Mouse (Mus musculus) limb, embryonic 14.5 days (tissue): ENCODE results near the gene 2200002J24Rik. TPM values are rescaled to one million over a fixed set of nuclear protein-coding genes. Genes with fewer than 3 reads are reported as not detected.

Source experiments
- ATAC-seq: fragments of 200-750 bp; cut with Nextera tagmentation; 2 replicates; pipeline ENCODE4 v1.8.0; 2017; ENCODE audit warnings: low read depth, moderate number of reproducible peaks, moderate TSS enrichment; ENCODE audit not compliant: low FRiP score
- DNase-seq: peaks from one replicate; pipeline ENCODE4 v3.0.0-alpha.2; 2015; ENCODE audit warnings: low spot score
- H3K27ac ChIP-seq: fragments of 300-500 bp; sonication (generic); replicated peaks from 2 replicates; pipeline ENCODE4 v1.5.1; 2014; ENCODE audit warnings: low read depth, mild to moderate bottlenecking, low read length, moderate library complexity, mixed read lengths
- H3K27me3 ChIP-seq: fragments of 300-500 bp; sonication (generic); 2 replicates; pipeline ENCODE4 v1.6.1; 2014; ENCODE audit warnings: low read length, mixed read lengths; ENCODE audit not compliant: control insufficient read depth, insufficient read depth
- H3K36me3 ChIP-seq: fragments of 300-500 bp; sonication (generic); 2 replicates; pipeline ENCODE4 v1.6.1; 2014; ENCODE audit warnings: mild to moderate bottlenecking, low read length, moderate library complexity, mixed read lengths; ENCODE audit not compliant: control insufficient read depth, insufficient read depth
- H3K4me1 ChIP-seq: fragments of 300-500 bp; sonication (generic); 2 replicates; pipeline ENCODE4 v1.6.1; 2014; ENCODE audit warnings: antibody characterized with exemption, low read length, mixed read lengths; ENCODE audit not compliant: control insufficient read depth, insufficient read depth
- H3K4me2 ChIP-seq: fragments of 300-500 bp; sonication (generic); replicated peaks from 2 replicates; pipeline ENCODE4 v1.6.1; 2014; ENCODE audit warnings: low read depth, mild to moderate bottlenecking, low read length, moderate library complexity; ENCODE audit not compliant: severe bottlenecking
- H3K4me3 ChIP-seq: fragments of 300-500 bp; sonication (generic); replicated peaks from 2 replicates; pipeline ENCODE4 v1.5.1; 2014; ENCODE audit warnings: low read length
- H3K9ac ChIP-seq: fragments of 300-500 bp; sonication (generic); 2 replicates; pipeline ENCODE4 v1.6.1; 2014; ENCODE audit warnings: mild to moderate bottlenecking, low read depth, low read length, moderate library complexity; ENCODE audit not compliant: severe bottlenecking
- H3K9me3 ChIP-seq: fragments of 300-500 bp; sonication (generic); 2 replicates; pipeline ENCODE4 v1.6.1; 2016; ENCODE audit warnings: low read length; ENCODE audit not compliant: control insufficient read depth
- POLR2A ChIP-seq: fragments of 200-500 bp; IDR thresholded peaks from 2 replicates; pipeline ENCODE4 v1.8.0; 2012; ENCODE audit warnings: inconsistent platforms, mild to moderate bottlenecking, moderate library complexity, borderline replicate concordance; ENCODE audit not compliant: insufficient read depth, insufficient read length; ENCODE audit errors: extremely low read depth
- WGBS: fragments of 180-500 bp; shearing (Covaris S2); extraction: QIAGEN DNeasy Blood & Tissue Kit; methylation state at CpG from one replicate; pipeline ENCODE4 v1.1.7; 2014; 5-methylcytosine and 5-hydroxymethylcytosine counted together
- polyA plus RNA-seq, 2 experiments: library from polyadenylated mRNA; depleted of rRNA in 1 of 2; stranded (reverse) in 1 of 2; unstranded in 1 of 2; fragments of >200 nt; fragmentation: Nextera tagmentation in 1 of 2; extraction: Ambion mirVana in 1 of 2; gene quantifications; 2 replicates each; pipeline versions ENCODE4 v1.2.1 to v1.2.3; 2012 to 2014

Gene 2200002J24Rik
- polyA plus RNA-seq, 2 experiments = 0.44 TPM; not detected in 1

- no peaks in the 10 kb centered on the region for H3K36me3 ChIP-seq
- no peak overlapping the region for H3K9ac ChIP-seq
- H3K4me1 ChIP-seq = peaks cover 7% of the 10 kb centered on the region; the same call in 1 of the 2 replicates
- ATAC-seq (no peak), DNase-seq (no peak)
- H3K9me3 ChIP-seq = no peaks in the 10 kb centered on the region
- H3K4me2 ChIP-seq = no peak overlapping the region
- 91% methylated on average over 5 of the region's 5 CpGs for WGBS
- H3K4me3 ChIP-seq = no peak overlapping the region
- H3K27me3 ChIP-seq = peaks cover 21% of the 10 kb centered on the region
- H3K27ac ChIP-seq = no peak overlapping the region
- TF ChIP-seq POLR2A = no peak
These were observed 20.9 kb downstream of the 2200002J24Rik start for GRCm38 (mm10) chr7:30719669-30720068.

- H3K9ac ChIP-seq = no peak overlapping the region
- H3K27ac ChIP-seq = no peak overlapping the region
- DNase-seq = no peak
- WGBS = 72% methylated on average over 7 of the region's 7 CpGs
- H3K27me3 ChIP-seq = peaks cover 15% of the 10 kb centered on the region
- H3K9me3 ChIP-seq = no peaks in the 10 kb centered on the region
- 0 out of 2 replicates have a peak, but pooled peaks cover 5% of the 10 kb centered on the region for H3K36me3 ChIP-seq
- ATAC-seq = no peak
- peaks cover 7% of the 10 kb centered on the region; the same call in 1 of the 2 replicates for H3K4me1 ChIP-seq
- H3K4me3 ChIP-seq = no peak overlapping the region
- H3K4me2 ChIP-seq = no peak overlapping the region
- no peak for TF ChIP-seq POLR2A
These were observed 22.6 kb downstream of the 2200002J24Rik start for GRCm38 (mm10) chr7:30721286-30721685.

GRCm38 (mm10) chr7:30723274-30723953 is 24.7 kb downstream of the 2200002J24Rik start:
- 48% methylated on average over 6 of the region's 6 CpGs for WGBS
- H3K9me3 ChIP-seq = no peaks in the 10 kb centered on the region
- no peak overlapping the region for H3K9ac ChIP-seq
- H3K27me3 ChIP-seq = no peaks in the 10 kb centered on the region
- no peak overlapping the region for H3K4me3 ChIP-seq
- no peak for TF ChIP-seq POLR2A
- peaks cover 23% of the 10 kb centered on the region for H3K36me3 ChIP-seq
- DNase-seq = no peak
- no peak overlapping the region for H3K27ac ChIP-seq
- H3K4me2 ChIP-seq = no peak overlapping the region
- peaks cover 6% of the 10 kb centered on the region; the same call in 1 of the 2 replicates for H3K4me1 ChIP-seq
- ATAC-seq = no peak

- DNase-seq = no peak
- H3K36me3 ChIP-seq = peaks cover 35% of the 10 kb centered on the region
- no peak for ATAC-seq
- no peak overlapping the region for H3K27ac ChIP-seq
- TF ChIP-seq POLR2A = no peak
- peak overlapping the region; percentile 53 for H3K4me2 ChIP-seq
- H3K9me3 ChIP-seq = no peaks in the 10 kb centered on the region
- peak overlapping the region; percentile 63 for H3K9ac ChIP-seq
- H3K4me3 ChIP-seq = peak overlapping the region; percentile 62
- WGBS = 85% methylated on average over 6 of the region's 6 CpGs
- H3K4me1 ChIP-seq = peaks cover 16% of the 10 kb centered on the region
- H3K27me3 ChIP-seq = no peaks in the 10 kb centered on the region
These were observed 29.5 kb downstream of the 2200002J24Rik start for GRCm38 (mm10) chr7:30728214-30728613.

- ATAC-seq (peak; percentile 46), DNase-seq (no peak)
- H3K27me3 ChIP-seq = no peaks in the 10 kb centered on the region
- H3K4me2 ChIP-seq = peak overlapping the region; percentile 53
- WGBS = 10% methylated on average over 20 of the region's 26 CpGs
- H3K4me3 ChIP-seq = peak overlapping the region; percentile 62
- H3K36me3 ChIP-seq = peaks cover 36% of the 10 kb centered on the region
- H3K4me1 ChIP-seq = peaks cover 16% of the 10 kb centered on the region
- peak overlapping the region; percentile 84 for H3K27ac ChIP-seq
- no peaks in the 10 kb centered on the region for H3K9me3 ChIP-seq
- no peak for TF ChIP-seq POLR2A
- H3K9ac ChIP-seq = peak overlapping the region; percentile 63
These were observed 30.1 kb downstream of the 2200002J24Rik start for GRCm38 (mm10) chr7:30728739-30729395.
